Mouse (Mus musculus): Measurements from ENCODE around the gene Gm37240.
A peak's percentile ranks its signal among the peaks of the same experiment; 100 is the strongest.
"Not testable (repeated sequence)": the region's sequence is repeated elsewhere in the genome, so short reads cannot be mapped to it uniquely, and the experiment has no call there.

The Gm37240 gene

DNA sequence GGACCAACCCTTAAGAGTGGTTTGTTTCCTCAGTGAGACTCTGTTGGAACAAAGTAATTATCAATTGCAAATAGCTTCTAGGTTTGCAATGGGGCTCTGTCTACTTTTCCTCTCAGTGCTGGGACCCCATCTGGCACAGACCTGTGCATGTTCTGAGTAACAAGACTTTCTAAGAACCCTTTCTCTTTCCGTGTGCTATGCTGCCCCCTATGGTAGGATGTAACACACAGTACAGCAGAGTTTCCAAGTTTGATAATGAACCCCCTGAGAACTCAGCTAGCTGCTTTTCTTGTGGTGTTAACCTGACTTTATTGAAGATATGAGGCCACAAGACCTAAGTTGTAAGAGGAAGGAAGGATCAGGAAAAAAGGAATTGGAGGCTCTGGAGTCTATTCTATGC lies 980.8 kb downstream of the Gm37240 start:
- DNase-seq (ENCODE audit: low spot score in 2 of 2), result no peak

DNA sequence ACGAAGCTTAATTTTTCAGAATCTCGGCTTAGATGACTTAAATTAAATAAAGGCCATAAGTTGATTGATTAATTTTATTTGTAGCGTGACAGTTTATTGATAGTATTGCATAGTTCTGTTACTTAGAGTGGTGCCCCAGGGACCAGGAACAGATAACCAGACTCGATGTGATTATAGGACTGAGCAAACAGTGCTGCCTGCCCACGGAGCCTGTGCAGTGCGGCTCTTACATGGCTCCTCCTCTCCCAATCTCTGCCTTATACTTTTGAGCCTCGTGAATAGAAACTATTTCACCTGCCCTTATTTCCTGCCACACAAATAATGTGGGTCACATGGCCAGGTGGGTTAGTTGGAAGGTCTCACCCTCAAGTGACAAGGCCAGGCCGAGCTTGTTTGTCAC lies 989.4 kb downstream of the Gm37240 start:
- DNase-seq (ENCODE audit: low spot score in 2 of 2), result no peak

DNA sequence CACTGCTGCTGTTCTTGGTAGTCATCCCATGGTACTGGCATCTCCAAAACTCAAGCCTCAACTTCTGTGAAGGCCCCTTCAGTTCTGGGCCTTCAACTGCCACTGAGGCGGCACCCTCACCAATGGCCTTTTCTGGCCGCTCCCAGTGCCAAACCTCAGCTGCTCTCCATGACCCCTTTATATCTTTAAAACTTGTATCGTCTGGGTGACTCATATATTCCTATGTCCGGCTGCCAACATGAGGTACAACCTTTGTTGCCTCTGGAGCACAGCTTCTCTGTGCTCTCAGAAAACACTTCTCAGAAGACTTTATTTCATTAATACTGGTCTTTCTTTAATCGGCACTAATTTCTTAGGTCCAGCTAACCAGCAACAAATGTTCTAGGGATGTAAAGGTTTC lies 996.3 kb downstream of the Gm37240 start:
- no peak for DNase-seq (ENCODE audit: low spot score in 2 of 2)

DNA sequence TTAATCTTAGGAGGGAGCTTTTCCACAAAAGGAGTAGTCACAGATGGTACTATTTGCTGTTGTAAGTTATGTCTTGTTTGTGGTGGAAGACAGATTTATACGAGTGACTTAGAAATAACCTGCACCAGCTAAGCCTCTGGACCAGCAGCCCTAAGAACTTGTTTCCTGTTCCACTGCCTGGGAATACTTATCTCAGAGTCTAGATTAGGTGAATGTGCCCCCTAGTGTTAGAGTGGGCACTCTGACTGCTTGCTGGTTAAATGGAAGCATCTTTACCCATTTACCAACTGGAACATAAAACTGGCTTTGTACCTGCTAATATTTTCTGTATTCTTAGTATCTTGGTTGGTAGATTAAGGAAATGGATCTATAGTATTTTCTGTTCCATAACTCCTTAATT lies 997.7 kb downstream of the Gm37240 start:
- no peak for DNase-seq (ENCODE audit: low spot score in 2 of 2)

DNA sequence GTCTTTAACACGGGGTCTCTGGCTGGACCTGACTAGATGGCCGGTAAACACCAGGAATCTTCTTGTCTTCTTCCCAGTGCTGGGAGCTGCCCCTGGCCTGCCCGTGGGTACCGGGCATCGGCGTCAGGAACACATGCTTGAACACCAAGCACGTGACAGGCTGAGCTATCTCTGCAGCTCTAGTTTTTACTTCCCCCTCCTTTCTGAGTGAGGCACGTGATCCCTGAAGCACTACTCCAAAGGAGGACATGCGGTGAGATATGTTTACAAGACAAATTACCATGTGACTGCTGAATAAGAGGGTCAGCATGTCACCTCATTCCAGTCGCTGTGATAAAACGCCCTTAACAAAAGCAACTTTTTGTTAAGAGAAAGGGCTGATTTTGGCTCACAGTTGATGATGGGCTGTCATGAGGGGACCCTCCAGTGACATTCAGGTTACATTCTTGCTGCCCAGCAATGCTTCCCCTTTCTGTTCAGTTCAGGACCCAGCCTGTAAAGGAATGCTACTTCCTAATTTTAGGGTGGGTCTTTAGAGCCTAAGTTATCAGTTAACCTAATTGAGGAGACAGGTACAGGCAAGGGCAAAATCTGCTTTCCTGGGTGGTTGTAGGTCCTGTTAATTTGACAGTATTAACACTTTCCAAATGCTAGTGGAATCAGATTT lies 1003.4 kb downstream of the Gm37240 start:
- no peak for DNase-seq (ENCODE audit: low spot score in 2 of 2)

DNA sequence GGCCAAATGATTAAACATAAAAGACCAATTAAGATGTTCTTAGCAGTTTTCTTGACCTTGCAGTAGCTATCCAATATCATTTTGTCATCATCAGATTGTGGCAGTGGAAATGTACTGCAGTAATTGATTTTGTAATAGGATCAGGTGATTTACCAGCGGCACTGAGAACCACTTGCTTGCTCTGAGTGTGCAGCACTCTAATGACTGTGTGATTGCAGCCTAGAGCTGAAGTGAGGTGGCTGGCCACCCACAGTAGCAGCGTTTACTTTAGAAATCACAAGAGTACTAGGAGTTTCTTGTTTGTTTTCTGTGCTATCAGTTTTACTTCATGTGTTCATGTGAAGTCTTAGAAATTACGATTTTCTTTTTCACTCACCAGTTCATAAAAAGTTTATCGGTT lies 1011.1 kb downstream of the Gm37240 start:
- no peak for DNase-seq (ENCODE audit: low spot score in 2 of 2)

DNA sequence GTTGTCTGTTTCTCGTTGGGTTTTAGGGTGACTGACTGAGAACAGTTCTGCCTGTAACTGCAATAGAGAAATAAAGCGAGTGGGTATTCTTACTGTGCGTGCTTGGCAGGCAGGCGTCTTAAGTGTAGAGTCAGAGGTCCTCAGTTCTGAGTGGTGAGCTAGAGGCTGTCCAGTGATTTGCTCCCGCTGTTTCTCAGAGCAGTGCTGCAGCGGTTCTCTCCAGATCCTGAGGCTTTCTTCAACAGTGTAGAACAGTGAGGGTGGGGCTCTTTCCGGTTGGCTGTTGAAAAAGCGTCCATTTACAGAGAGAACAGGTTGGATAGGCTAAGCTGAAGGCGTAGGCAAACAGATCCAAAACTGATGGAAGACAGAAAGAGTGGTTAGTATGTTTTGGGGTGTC lies 1012.0 kb downstream of the Gm37240 start:
- no peak for DNase-seq (ENCODE audit: low spot score in 2 of 2)

DNA sequence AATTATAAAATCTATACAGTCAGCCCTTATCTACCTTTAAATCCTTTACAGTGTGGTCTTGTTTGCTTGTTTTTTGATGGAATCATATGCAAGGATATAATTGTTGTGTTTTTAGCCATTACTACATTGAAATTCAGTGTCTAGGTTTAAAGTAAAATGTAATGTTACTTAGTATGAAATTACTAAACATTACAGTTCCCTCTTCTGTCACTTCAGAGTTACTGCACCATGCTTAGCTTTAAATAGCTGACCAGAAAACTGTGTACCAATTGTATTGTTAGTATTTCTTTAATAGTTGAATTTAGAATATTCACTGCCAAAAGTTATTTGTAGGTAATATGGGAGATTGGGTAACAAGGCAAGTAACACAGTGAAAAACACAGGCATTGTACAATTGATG lies 1017.2 kb downstream of the Gm37240 start:
- DNase-seq (ENCODE audit: low spot score in 2 of 2), result no peak

DNA sequence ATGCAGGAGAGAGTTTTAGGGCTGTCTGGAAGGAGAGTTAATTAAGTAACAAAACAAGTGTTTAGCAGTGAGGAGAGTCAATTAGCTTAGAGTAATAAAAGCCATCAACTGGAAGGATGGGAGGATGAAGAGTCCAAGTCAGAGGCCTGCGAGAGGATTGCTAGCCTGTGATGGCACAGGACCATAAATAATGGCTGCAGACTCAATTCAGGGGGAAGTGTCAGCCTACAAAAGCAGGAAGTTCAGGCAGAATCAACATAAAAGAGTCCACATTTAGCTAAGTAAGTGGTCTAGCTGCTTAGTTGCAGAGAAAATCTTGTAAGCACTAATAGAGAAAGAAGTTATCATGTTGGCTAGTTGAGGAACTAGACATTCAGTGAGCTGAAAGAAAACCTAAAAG lies 1019.3 kb downstream of the Gm37240 start:
- DNase-seq (ENCODE audit: low spot score in 2 of 2), result no peak

DNA sequence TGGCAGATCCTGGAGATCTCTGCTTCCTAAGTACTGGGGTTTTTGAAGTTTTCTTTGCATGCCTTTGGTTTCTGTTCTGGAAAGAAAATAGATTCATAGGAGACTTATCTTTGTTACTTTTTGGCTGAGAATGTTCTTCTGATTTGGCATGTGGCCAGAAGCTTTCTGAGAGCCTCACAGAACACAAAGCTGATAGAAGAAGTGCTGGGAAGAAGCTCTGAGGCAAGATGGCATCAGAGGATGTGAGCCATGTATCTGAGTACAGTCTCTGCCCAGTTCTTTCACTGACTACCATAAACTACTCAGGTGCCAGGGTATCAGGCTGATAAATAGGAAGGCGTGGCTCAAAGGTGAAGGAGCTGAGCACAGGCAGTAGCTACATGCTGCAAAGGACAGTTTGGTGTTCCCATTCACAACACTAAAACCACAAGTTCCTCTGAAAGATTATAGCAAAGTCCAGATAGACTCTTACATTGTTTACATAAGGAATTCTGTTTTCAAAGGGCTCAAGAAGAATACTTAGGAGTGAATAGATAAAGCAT lies 1019.8 kb downstream of the Gm37240 start:
- no peak for DNase-seq (ENCODE audit: low spot score in 2 of 2)

DNA sequence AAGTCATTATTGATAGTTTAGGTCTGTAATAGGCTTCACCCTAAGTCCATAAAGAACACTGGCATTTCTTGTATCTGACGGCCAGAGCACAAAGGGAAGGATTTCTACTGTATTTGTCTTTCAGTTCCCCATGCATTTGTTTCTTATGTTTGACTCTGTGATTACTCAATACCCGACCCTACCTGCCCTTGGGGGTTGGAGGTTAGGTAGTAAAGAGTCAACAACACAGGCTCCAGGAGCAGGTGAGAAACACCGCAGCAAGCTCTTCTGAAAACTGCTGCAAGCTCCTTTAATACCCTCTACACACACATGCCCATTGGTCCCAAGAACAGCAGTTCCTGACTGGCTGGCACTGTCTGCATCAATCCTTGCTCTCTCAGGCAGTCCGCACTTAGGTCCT lies 1020.5 kb downstream of the Gm37240 start:
- no peak for DNase-seq (ENCODE audit: low spot score in 2 of 2)

DNA sequence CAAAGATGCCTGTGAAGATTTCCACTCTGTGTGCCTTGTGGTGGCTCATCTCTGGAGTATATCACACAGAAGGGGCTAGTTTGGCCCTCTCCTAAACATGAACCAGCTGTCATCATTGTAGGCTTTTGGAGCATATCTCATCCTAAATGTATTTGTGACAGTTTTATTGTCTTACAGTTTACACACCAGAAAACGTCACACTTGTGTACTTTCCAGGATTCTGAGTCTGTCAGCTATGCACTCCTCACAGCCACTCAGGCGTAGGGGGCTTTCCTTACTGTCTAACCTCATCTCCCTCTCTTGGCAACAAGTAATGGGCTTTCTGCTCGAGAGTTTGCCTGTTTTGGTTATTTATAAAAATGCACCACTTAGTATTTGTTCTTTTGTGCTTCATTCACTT lies 1021.6 kb downstream of the Gm37240 start:
- no peak for DNase-seq (ENCODE audit: low spot score in 2 of 2)

DNA sequence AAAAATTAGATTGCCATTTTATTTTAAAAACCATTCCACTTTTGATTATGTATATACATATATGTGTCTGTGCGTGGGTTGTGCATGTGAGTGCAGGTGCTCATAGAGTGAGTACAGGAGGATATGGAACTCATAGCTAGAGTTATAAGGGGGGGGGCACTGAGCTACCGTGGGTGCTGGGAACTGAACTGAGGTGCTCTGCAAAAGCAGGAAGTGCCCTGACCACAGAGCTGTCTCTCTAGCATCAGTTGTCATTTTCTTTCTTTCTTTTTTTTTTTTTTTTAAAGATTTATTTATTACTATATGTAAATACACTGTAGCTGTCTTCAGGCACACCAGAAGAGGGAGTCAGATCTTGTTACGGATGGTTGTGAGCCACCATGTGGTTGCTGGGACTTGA lies 1025.5 kb downstream of the Gm37240 start:
- DNase-seq (ENCODE audit: low spot score in 2 of 2), result not testable (repeated sequence)

DNA sequence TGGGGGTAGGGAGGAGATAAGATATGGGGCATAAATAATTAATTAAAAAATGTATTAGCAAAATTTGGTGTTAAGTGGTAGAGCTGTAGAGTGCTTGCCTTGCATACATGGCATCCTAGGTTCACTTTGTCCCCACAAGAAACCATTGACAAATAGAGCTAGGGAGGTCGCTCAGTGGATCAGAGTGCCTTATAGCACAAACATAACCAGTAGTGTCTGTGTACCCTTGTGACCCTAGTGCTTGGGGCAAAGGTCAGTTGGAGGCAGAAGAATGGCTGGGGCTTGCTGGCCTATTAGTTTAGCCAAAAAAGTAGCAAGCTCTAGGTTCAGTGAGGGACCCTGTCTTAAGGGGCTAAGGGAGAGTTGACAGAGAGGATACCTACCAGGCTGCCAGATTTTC lies 1026.6 kb downstream of the Gm37240 start:
- DNase-seq (ENCODE audit: low spot score in 2 of 2), result no peak

DNA sequence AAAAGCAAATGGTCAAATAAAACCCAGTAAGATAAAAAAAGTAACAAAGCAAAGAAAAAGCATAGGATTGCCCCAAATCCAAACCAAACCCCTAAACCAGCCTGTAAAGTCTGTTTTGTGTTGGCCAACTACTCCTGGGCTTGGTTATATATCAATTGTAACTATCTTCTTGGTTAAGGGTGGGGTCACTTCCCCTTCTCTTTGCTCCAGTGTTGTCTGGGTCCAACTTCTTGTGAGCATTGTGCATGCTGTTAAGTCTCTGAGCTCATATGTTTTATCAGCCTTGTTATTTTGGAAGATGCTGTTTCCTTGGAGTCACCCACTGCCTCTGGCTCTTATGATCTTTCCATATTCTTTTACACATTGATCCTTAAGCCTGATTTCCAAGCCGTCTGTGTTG lies 1032.9 kb downstream of the Gm37240 start:
- no peak for DNase-seq (ENCODE audit: low spot score in 2 of 2)

DNA sequence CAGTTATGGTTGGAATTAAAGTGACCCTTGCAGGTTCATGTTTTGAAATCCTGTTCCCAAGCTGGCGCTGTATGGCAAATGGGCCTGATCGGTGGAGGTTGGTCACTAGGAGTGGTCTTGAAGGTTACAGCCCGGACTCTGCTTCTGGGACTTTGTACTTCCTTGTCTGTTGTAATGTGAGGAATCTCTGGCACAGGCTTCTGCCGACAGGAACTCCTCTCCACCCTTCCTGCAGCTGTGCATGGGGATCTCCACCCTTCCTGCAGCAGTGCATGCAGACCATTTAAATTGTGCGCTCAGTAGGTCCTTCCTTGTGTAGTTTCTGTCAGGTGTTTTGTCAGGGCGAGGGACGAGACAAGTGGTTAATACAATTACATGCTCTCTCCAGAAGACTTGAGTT lies 1034.4 kb downstream of the Gm37240 start:
- DNase-seq (ENCODE audit: low spot score in 2 of 2), result no peak

DNA sequence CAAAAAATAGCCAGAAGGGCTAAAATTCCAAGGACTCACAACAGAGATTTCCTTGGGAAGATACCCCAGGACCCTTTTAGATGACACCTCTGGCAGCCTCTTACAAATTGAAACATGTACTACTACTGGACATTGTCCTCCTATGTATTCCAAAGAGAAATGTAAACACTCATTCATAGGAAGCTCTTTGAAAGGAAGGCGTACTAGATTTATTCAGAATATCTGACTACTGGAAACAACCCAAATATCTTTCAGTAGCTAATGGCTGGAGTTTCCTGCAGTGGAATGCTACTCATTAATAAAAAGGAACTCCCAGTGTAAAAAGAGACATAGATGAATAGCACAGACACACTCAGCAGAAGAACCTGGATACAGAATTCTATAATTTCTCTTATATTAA lies 1035.5 kb downstream of the Gm37240 start:
- DNase-seq (ENCODE audit: low spot score in 2 of 2), result no peak

DNA sequence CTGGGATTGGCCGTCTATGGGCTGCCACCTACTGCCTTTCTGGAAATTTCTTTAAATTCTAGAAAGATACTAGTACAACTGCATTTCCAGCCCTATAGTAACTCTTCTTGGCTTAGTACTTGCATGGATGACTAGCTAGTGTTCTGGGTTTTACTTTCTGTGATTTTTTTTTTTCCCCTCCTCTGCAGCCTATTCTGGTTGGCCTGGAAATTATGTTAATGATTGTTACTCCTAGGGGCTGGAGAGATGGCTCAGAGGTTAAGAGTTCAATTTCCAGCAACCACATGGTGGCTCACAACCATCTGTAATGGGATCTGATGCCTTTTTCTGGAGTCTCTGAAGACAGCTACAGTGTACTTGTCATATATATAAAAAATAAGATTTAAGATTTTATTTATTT lies 1036.9 kb downstream of the Gm37240 start:
- no peak for DNase-seq (ENCODE audit: low spot score in 2 of 2)

DNA sequence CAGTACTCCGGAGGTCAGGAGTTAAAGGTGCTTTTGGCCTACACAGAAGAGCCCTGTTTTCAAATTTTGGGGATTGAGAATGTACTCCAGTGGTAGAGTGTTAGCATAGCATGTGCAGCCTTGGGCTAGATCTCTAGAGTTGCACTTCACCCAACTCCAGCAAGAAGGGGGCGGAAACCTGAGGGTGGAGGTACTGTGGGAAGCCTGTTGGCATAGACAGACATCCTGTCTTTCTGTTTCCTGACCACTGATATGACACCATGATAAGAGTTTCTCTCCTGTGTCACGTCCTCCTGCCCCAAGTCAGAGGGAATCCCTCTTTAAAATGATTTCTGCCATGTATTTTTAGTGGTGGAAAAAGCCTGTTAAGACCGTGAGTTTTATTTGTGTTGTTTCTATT lies 1038.5 kb downstream of the Gm37240 start:
- DNase-seq (ENCODE audit: low spot score in 2 of 2), result no peak

DNA sequence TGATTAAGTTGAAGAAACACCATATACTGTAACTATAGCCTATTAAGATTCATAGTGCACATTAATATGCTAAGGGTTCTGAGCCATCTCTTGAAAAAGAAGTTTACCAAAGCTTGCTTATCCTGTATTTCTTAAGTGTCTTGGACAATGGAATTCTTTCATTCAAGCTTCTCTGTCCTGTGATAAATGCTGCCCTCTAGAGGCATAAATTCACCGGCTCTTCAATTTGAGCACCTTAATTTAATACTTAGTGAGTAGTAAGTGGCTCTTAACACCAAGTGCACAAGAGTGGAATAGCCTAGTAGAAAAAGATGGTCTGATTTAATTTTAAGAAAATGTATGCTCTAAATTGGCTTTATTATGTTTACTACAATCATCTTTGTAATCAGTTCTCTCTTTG lies 1043.7 kb downstream of the Gm37240 start:
- peak in 1 of 2 experiments; percentile 21 for DNase-seq (ENCODE audit: low spot score in 2 of 2)

DNA sequence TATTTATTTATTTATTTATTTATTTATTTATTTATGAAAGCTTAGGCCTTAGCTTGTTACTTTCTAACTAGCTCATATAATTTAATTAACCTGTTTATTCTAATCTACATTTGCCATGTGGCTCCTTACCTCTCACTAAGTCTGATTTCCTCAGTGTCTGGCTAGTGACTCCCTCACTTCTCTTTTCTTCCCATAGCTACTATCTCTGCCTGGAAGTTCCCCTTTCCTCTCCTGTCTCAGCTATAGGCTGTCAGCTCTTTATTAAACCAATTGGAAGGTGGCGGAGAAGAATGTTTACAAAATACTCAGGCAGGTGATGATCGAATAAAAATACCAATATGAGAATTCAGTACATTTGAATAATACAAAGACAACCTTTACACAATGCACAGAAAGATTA lies 1044.5 kb downstream of the Gm37240 start:
- DNase-seq (ENCODE audit: low spot score in 2 of 2), result no peak

DNA sequence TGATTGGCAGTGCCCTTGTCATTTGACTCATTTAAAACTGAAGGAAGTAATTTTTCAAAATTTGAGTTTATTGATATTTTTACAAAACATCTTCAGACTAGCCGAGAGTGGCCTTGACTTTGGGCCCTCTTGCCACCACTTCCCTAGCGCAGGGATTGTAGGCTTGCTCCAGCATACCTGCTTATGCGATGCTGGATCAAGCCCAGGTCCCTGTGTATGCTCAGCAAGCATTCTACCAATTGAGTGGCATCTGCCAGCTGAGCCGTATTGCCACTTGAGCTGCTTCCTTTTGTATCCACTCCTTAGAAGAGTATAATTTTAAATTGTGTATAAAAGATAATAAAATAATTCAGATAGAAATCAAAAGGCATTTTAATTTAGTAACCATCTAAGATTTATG lies 1046.0 kb downstream of the Gm37240 start:
- no peak for DNase-seq (ENCODE audit: low spot score in 2 of 2)

DNA sequence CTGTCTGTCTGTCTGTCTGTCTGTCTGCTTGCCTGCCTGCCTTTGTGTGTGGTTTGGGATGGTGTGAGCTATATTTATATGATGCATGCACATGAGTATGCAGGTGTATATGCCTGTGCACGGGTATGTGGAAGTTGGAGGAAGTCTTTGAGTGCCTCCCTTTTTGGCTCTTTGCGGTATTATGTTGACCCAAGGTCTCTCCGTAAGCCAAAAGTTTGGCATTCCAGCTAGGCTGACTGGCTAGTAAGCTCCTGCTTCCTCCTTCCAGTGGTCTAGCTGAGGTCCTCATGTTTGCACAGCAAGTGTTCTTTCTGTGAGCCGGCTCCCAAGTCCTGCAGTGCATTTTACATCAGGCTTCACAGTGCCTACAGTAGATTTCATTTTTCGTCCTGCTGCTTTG lies 1047.8 kb downstream of the Gm37240 start:
- DNase-seq (ENCODE audit: low spot score in 2 of 2), result no peak

DNA sequence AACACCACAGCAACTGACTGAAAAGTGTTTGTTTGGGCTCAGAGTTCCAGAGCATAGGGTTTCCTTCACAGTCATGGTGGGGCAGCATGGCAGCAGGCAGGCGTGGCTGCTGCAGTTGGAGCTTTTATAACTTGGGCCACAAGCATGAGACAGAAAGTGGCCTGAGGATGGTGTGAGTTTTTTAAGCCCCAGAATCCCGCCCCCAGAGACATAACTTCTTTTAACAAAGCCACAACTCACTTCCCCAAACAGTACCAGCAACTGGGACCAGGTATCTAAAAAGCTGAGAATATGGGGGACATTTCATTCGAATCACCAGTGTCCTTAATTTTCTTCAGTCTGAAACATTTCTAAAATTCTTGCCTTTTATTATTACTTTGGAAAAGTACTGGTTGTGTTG lies 1049.3 kb downstream of the Gm37240 start:
- DNase-seq (ENCODE audit: low spot score in 2 of 2), result no peak

Measured in frontal cortex, postnatal 14 days (tissue).